ENCODE assay signal across 9 mouse cellular contexts in genomic region chr11:74720668-74721067, GRCm38 (mm10). TPM values are rescaled to one million over a fixed set of nuclear protein-coding genes. Genes with fewer than 3 reads are reported as not detected.
A peak's percentile ranks its signal among the peaks of the same experiment; 100 is the strongest.
DNase-seq lines count a peak whose midpoint lies in the region; ATAC-seq and TF ChIP-seq lines count a peak whose summit lies in the region.
"Had no signal": no experiment of that assay in that cellular context is flagged by ENCODE, and none has a peak within 500 bp of the region (broad histone marks: within the 10 kb centered on the region; RNA-seq: fewer than 3 reads in every experiment).

No protein-coding gene starts in this region.

- peak overlapping the region; percentile 80 for H3K4me3 ChIP-seq in gastrocnemius, adult 2 months
- peak overlapping the region; percentile 7; the same call in 1 of the 2 replicates for H3K4me3 ChIP-seq in left cerebral cortex, adult 2 months
- peak overlapping the region; percentile 15; the same call in 1 of the 2 replicates for H3K4me3 ChIP-seq in heart, embryonic 16.5 days (ENCODE audit: low read length)
- H3K4me3 ChIP-seq in midbrain, embryonic 15.5 days = peak overlapping the region; percentile 18; the same call in 1 of the 2 replicates
- H3K4me3 ChIP-seq in thymus, adult 2 months (ENCODE audit: control insufficient read depth, insufficient read depth, low read length) = no peak overlapping the region

- H3K9me3 ChIP-seq in heart, embryonic 16.5 days (replicated peaks; ENCODE audit: control insufficient read depth, low read length) = no peaks in the 10 kb centered on the region
- H3K9me3 ChIP-seq in midbrain, embryonic 15.5 days = no peaks in the 10 kb centered on the region

- H3K36me3 ChIP-seq in heart, embryonic 16.5 days (ENCODE audit: control insufficient read depth, insufficient read depth) = no peaks in the 10 kb centered on the region
- H3K36me3 ChIP-seq in midbrain, embryonic 15.5 days (replicated peaks) = no peaks in the 10 kb centered on the region
- no peaks in the 10 kb centered on the region for H3K36me3 ChIP-seq in thymus, adult 2 months (ENCODE audit: control insufficient read depth, insufficient read depth, low read length)

- intact Hi-C loops in gastrocnemius, adult 2 months (cut with DNase I) = loop anchor here (5.0 to 10.0 kb wide), 2 partner anchors 68 to 124 kb away; no protein-coding TSS in a partner anchor
- intact Hi-C loops in left cerebral cortex, adult 2 months (cut with DNase I) = loop anchor here (5.0 kb wide), 1 partner anchor 112 kb away; the partner anchor contains the start of gene Mnt

- peaks cover 39% of the 10 kb centered on the region for H3K4me1 ChIP-seq in heart, embryonic 16.5 days (ENCODE audit: control insufficient read depth, insufficient read depth, low read length)
- H3K4me1 ChIP-seq in midbrain, embryonic 15.5 days = peaks cover 48% of the 10 kb centered on the region
- H3K4me1 ChIP-seq in thymus, adult 2 months (replicated peaks; ENCODE audit: control insufficient read depth, insufficient read depth, low read length) = peaks cover 2% of the 10 kb centered on the region; the same call in 1 of the 2 replicates

- peak overlapping the region; percentile 41 for H3K9ac ChIP-seq in heart, embryonic 16.5 days (ENCODE audit: low read length)
- no peak overlapping the region for H3K9ac ChIP-seq in midbrain, embryonic 15.5 days

- DNase-seq in gastrocnemius, adult 2 months = no peak
- DNase-seq in gastrocnemius, adult 18-20 months (ENCODE audit: low spot score) = no peak
- no peak for DNase-seq in left cerebral cortex, adult 2 months (ENCODE audit: extremely low spot score in 1 of 2, low spot score in 2 of 2)
- no peak for DNase-seq in left cerebral cortex, adult 9 months (ENCODE audit: low spot score in 2 of 2)
- DNase-seq in thymus, adult 2 months = no peak
- DNase-seq: cerebellum, adult 18-20 months had no signal

- H3K27me3 ChIP-seq in heart, embryonic 16.5 days (ENCODE audit: control insufficient read depth, insufficient read depth, low read length) = no peaks in the 10 kb centered on the region
- no peaks in the 10 kb centered on the region for H3K27me3 ChIP-seq in midbrain, embryonic 15.5 days (replicated peaks)
- no peaks in the 10 kb centered on the region for H3K27me3 ChIP-seq in thymus, adult 2 months (ENCODE audit: control insufficient read depth, insufficient read depth, low read length)

- H3K27ac ChIP-seq in gastrocnemius, adult 2 months = 0 out of 2 replicates have a peak overlapping the region, but pooled peaks have one; percentile 21
- no peak overlapping the region for H3K27ac ChIP-seq in left cerebral cortex, adult 2 months
- H3K27ac ChIP-seq in heart, embryonic 16.5 days (ENCODE audit: low read length) = peak overlapping the region; percentile 66
- no peak overlapping the region for H3K27ac ChIP-seq in midbrain, embryonic 15.5 days
- H3K27ac ChIP-seq in thymus, adult 2 months (ENCODE audit: control insufficient read depth, insufficient read depth, low read length) = no peak overlapping the region

- ATAC-seq in heart, embryonic 16.5 days (replicated peaks; ENCODE audit: extremely low read depth, insufficient read depth, low FRiP score) = no peak
- no peak for ATAC-seq in midbrain, embryonic 15.5 days (replicated peaks)
- no peak for ATAC-seq in megakaryocyte-erythroid progenitor cell, adult 5-6 weeks (replicated peaks; ENCODE audit: low FRiP score, low TSS enrichment, poor library complexity, severe bottlenecking)

- H3K4me2 ChIP-seq in heart, embryonic 16.5 days (ENCODE audit: low read depth, low read length) = peak overlapping the region; percentile 41
- peak overlapping the region; percentile 35 for H3K4me2 ChIP-seq in midbrain, embryonic 15.5 days

- no peak for TF ChIP-seq CTCF in gastrocnemius, adult 2 months (IDR thresholded peaks at IDR 0.05)
- TF ChIP-seq CTCF in left cerebral cortex, adult 2 months (IDR thresholded peaks at IDR 0.05) = no peak
- TF ChIP-seq CTCF in thymus, adult 2 months (IDR thresholded peaks at IDR 0.05; ENCODE audit: borderline replicate concordance, control insufficient read depth, extremely low read depth, insufficient read depth, low read length, poor library complexity) = no peak

- TF ChIP-seq POLR2A in thymus, adult 2 months (IDR thresholded peaks at IDR 0.05; ENCODE audit: control insufficient read depth, extremely low read depth, insufficient read depth, low read length, poor library complexity) = no peak

- WGBS in heart, embryonic 16.5 days = 38% methylated on average over 1 of the region's 1 CpGs
- WGBS in midbrain, embryonic 15.5 days = 85% methylated on average over 1 of the region's 1 CpGs
- WGBS in thymus, adult 2 months = 76% methylated on average over 1 of the region's 1 CpGs

RNA-seq across cellular contexts. Expression of gene Pafah1b1, which starts 3.8 kb away (rescaled TPM):
- total RNA-seq in gastrocnemius, adult 2 months (2021) = 100 to 1,000 TPM; 127 to 141 TPM
- 100 to 1,000 TPM; 107 to 138 TPM for total RNA-seq in gastrocnemius, adult 18-20 months (2021)
- total RNA-seq in left cerebral cortex, adult 2 months (2021) = 100 to 1,000 TPM; 372 to 402 TPM
- polyA plus RNA-seq in heart, embryonic 16.5 days (2015; fragmentation: Nextera tagmentation; extraction: Ambion mirVana) = 41.7 and 53.1 TPM in 2 replicates
- 45.0 and 47.9 TPM in 2 replicates for polyA plus RNA-seq in midbrain, embryonic 15.5 days (2015; fragmentation: Nextera tagmentation; extraction: Ambion mirVana)
- 24.4 and 27.2 TPM in 2 replicates for polyA plus RNA-seq in thymus, adult 2 months (2012; rRNA removed)
- total RNA-seq in megakaryocyte-erythroid progenitor cell, adult 5-6 weeks (2014; fragmentation: Nextera tagmentation) = 41.2 and 43.9 TPM in 2 replicates
- 46.5 and 58.5 TPM in 2 replicates for total RNA-seq in megakaryocyte-erythroid progenitor cell, adult 5-6 weeks (2017)

RNA-seq across cellular contexts. Expression of gene Mettl16, which starts 50.0 kb away (rescaled TPM):
- 10 to 100 TPM; 11.5 to 13.6 TPM for total RNA-seq in gastrocnemius, adult 2 months (2021)
- total RNA-seq in gastrocnemius, adult 18-20 months (2021) = 10 to 100 TPM; 11.1 to 14.2 TPM
- total RNA-seq in left cerebral cortex, adult 2 months (2021) = 10 to 100 TPM; 26.0 to 27.2 TPM
- polyA plus RNA-seq in heart, embryonic 16.5 days (2015; fragmentation: Nextera tagmentation; extraction: Ambion mirVana) = 30.4 and 33.0 TPM in 2 replicates
- 55.2 TPM in 2 replicates for polyA plus RNA-seq in midbrain, embryonic 15.5 days (2015; fragmentation: Nextera tagmentation; extraction: Ambion mirVana)
- polyA plus RNA-seq in thymus, adult 2 months (2012; rRNA removed) = 3.2 and 5.3 TPM in 2 replicates
- 18.0 and 36.3 TPM in 2 replicates for total RNA-seq in megakaryocyte-erythroid progenitor cell, adult 5-6 weeks (2014; fragmentation: Nextera tagmentation)
- 43.1 and 44.7 TPM in 2 replicates for total RNA-seq in megakaryocyte-erythroid progenitor cell, adult 5-6 weeks (2017)

Comparison
In these comparisons a context has a peak if more than half of its experiments do, and no peak if none do; other contexts are left out.
1. H3K27ac ChIP-seq: peak in gastrocnemius, adult 2 months (single experiment) and heart, embryonic 16.5 days (single experiment); none in left cerebral cortex, adult 2 months (single experiment), midbrain, embryonic 15.5 days (single experiment) and thymus, adult 2 months (single experiment).